Mouse (Mus musculus) duodenum, adult 2 months (tissue): ENCODE data around the gene Gm3696. TPM values are rescaled to one million over a fixed set of nuclear protein-coding genes. Genes with fewer than 3 reads are reported as not detected.

Source experiments
- polyA plus RNA-seq: library from polyadenylated mRNA; depleted of rRNA; stranded (reverse); fragments of >200 nt; gene quantifications from 2 replicates; pipeline ENCODE4 v1.2.3, GENCODE M21; 2012; ENCODE audit warnings: low replicate concordance; rRNA removed

Gene Gm3696
- not detected in 2 replicates for polyA plus RNA-seq

GRCm38 (mm10) chr14:7100521-7100920, at the start of gene Gm3696:
Gene Gm3696 (minus strand): TSS chr14:7100621.

GRCm38 (mm10) chr14:7125312-7125711, 24.9 kb upstream of the Gm3696 start, which contains the start of gene Gm6676:
Gene Gm6676 (minus strand): TSS chr14:7125412.

GRCm38 (mm10) chr14:7044870-7045269, 55.6 kb downstream of the Gm3696 start, which contains the start of gene Gm3685:
Gene Gm3685 (minus strand): TSS chr14:7044970.

Other genes with a start within 250 kb of the Gm3696 start
- not detected in 2 replicates for gene Gm3667, start 210.7 kb downstream of the Gm3696 start, polyA plus RNA-seq
- gene Gm6356, start 126.8 kb downstream of the Gm3696 start, polyA plus RNA-seq = not detected in 2 replicates
- not detected in 2 replicates for gene Gm10406, start 73.2 kb downstream of the Gm3696 start, polyA plus RNA-seq
- gene Gm3685, start 55.7 kb downstream of the Gm3696 start, polyA plus RNA-seq = not detected in 2 replicates
- not detected in 2 replicates for gene Gm6676, start 24.8 kb upstream of the Gm3696 start, polyA plus RNA-seq
- gene Gm3512, start 73.9 kb upstream of the Gm3696 start, polyA plus RNA-seq = not detected in 2 replicates
- not detected in 2 replicates for gene Gm16434, start 93.9 kb upstream of the Gm3696 start, polyA plus RNA-seq
- not detected in 2 replicates for gene Gm3727, start 164.1 kb upstream of the Gm3696 start, polyA plus RNA-seq
- not detected in 2 replicates for gene Gm3739, start 214.4 kb upstream of the Gm3696 start, polyA plus RNA-seq
- not detected in 2 replicates for gene Gm5797, start 231.8 kb upstream of the Gm3696 start, polyA plus RNA-seq